Mouse (Mus musculus): Measurements from ENCODE around the gene Mipol1.

DNA sequence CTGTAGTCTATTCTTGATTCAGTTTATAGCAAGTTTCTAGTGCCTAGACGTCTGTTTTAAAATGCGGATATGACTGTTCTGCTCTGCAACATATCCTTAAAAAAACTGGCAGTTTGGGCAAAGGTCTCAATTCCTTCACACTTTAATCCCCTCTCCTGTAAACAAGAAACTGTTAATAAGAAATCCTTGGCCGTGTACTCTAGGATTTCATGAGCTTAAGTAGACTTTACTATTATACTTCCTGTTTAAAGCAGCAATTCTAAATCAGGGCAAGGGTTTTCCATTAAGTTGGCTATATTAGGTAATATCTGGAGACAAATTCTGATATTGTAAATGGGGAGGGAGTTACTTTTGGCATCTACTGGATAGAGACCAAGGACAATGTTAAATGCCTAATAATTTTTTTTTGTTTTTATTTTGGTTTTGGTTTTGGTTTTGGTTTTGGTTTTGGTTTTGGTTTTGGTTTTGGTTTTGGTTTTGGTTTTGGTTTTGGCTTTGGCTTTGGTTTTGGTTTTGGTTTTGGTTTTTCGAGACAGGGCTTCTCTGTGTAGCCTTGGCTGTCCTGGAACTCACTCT is 25.9 kb upstream of the Mipol1 start:
- TF ChIP-seq CTCF (IDR thresholded peaks at IDR 0.05) (no peak), POLR2A (IDR thresholded peaks at IDR 0.05; ENCODE audit: insufficient read depth, low read depth, low read length) (no peak), EP300 (IDR thresholded peaks at IDR 0.05; ENCODE audit: insufficient read depth, low read depth, low read length) (no peak)

Data from heart, adult 2 months (tissue).